ENCODE assay signal across 8 mouse cellular contexts in the genomic region with DNA sequence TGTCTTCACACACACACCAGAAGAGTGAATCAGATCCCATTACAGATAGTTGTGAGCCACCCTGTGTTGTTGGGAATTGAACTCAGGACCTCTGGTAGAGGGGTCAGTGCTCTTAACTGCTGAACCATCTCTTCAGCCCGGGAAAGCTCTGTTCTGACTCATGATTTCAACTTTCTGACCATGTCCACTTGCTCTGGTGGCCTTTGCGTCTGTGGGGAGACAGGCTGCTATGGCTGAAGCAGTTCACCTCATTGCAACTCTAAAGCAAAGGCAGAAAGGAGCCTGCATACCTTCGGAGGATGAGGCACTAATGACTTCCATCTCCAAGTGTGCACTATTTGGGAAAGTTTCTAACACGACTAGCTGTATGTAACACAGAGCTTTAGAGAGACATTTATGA. TPM values are rescaled to one million over a fixed set of nuclear protein-coding genes. Genes with fewer than 3 reads are reported as not detected.
DNase-seq lines count a peak whose midpoint lies in the region; ATAC-seq lines count a peak whose summit lies in the region.

No protein-coding gene starts in this region.

- no peak overlapping the region for H3K9ac ChIP-seq in heart, embryonic 11.5 days (ENCODE audit: low read depth, low read length)
- H3K9ac ChIP-seq in liver, embryonic 13.5 days: 0 out of 2 replicates have a peak overlapping the region, but pooled peaks have one; percentile 17

- peak overlapping the region; percentile 99 for H3K4me2 ChIP-seq in heart, embryonic 11.5 days
- peak overlapping the region; percentile 99 for H3K4me2 ChIP-seq in liver, embryonic 13.5 days

- H3K4me1 ChIP-seq in heart, embryonic 11.5 days (ENCODE audit: control insufficient read depth, insufficient read depth, low read length): 0 out of 2 replicates have a peak, but pooled peaks cover 3% of the 10 kb centered on the region
- peaks cover 19% of the 10 kb centered on the region for H3K4me1 ChIP-seq in liver, embryonic 13.5 days (replicated peaks)

- ATAC-seq in heart, embryonic 11.5 days (replicated peaks; ENCODE audit: insufficient number of reproducible peaks, low FRiP score, low TSS enrichment): no peak
- ATAC-seq in liver, embryonic 13.5 days (ENCODE audit: low read depth): no peak

- no peak overlapping the region for H3K4me3 ChIP-seq in heart, embryonic 11.5 days (ENCODE audit: low read depth, low read length)
- no peak overlapping the region for H3K4me3 ChIP-seq in liver, embryonic 13.5 days (replicated peaks)

- H3K27ac ChIP-seq in heart, embryonic 11.5 days (ENCODE audit: low read depth, low read length): no peak overlapping the region
- H3K27ac ChIP-seq in liver, embryonic 13.5 days: no peak overlapping the region

- no peaks in the 10 kb centered on the region for H3K9me3 ChIP-seq in heart, embryonic 11.5 days (replicated peaks; ENCODE audit: control insufficient read depth, low read length)
- no peaks in the 10 kb centered on the region for H3K9me3 ChIP-seq in liver, embryonic 13.5 days (replicated peaks)

- no peaks in the 10 kb centered on the region for H3K27me3 ChIP-seq in heart, embryonic 11.5 days (ENCODE audit: control insufficient read depth, insufficient read depth, low read length)
- H3K27me3 ChIP-seq in liver, embryonic 13.5 days: 0 out of 2 replicates have a peak, but pooled peaks cover 8% of the 10 kb centered on the region

- WGBS in heart, embryonic 11.5 days (ENCODE audit: insufficient replicate concordance): 34% methylated on average over 4 of the region's 4 CpGs
- WGBS in liver, embryonic 13.5 days (ENCODE audit: insufficient replicate concordance): 26% methylated on average over 4 of the region's 4 CpGs

- H3K36me3 ChIP-seq in heart, embryonic 11.5 days (ENCODE audit: control insufficient read depth, insufficient read depth, low read length): no peaks in the 10 kb centered on the region
- H3K36me3 ChIP-seq in liver, embryonic 13.5 days: no peaks in the 10 kb centered on the region

- no peak for DNase-seq in heart, postnatal 10 days
- DNase-seq in thymus, postnatal 4 days: peak; percentile 20
- no peak for DNase-seq in thymus, postnatal 0 days (ENCODE audit: low spot score)
- no peak for DNase-seq in liver, embryonic 13.5 days
- no peak for DNase-seq in spleen, postnatal 36 days (ENCODE audit: low spot score in 2 of 2)
- DNase-seq in embryo, embryonic 10.5 days (ENCODE audit: low spot score): no peak
- DNase-seq in cerebellum, postnatal 36 days: no peak

- intact Hi-C loops in heart, postnatal 10 days (cut with DNase I): loop anchor here (5.0 kb wide), 2 partner anchors 34 to 69 kb away; partner anchors contain the start of gene Paip2b

RNA-seq across cellular contexts. Expression of gene Zfp638, which starts 0.5 kb away (rescaled TPM):
- polyA plus RNA-seq in heart, embryonic 11.5 days (2014; fragmentation: Nextera tagmentation; extraction: Ambion mirVana): 54.0 and 59.5 TPM in 2 replicates
- 10 to 100 TPM; 66.0 to 73.7 TPM for total RNA-seq in heart, postnatal 10 days (2021)
- 50.8 and 52.2 TPM in 2 replicates for polyA plus RNA-seq in thymus, postnatal 0 days (2015; fragmentation: Nextera tagmentation; extraction: Ambion mirVana)
- polyA plus RNA-seq in liver, embryonic 13.5 days (2015; fragmentation: Nextera tagmentation; extraction: Ambion mirVana): 16.7 and 22.3 TPM in 2 replicates

RNA-seq across cellular contexts. Expression of gene Paip2b, which starts 34.9 kb away (rescaled TPM):
- 16.2 and 16.9 TPM in 2 replicates for polyA plus RNA-seq in heart, embryonic 11.5 days (2014; fragmentation: Nextera tagmentation; extraction: Ambion mirVana)
- 10 to 100 TPM; 19.4 to 20.2 TPM for total RNA-seq in heart, postnatal 10 days (2021)
- polyA plus RNA-seq in thymus, postnatal 0 days (2015; fragmentation: Nextera tagmentation; extraction: Ambion mirVana): 14.5 and 15.2 TPM in 2 replicates
- polyA plus RNA-seq in liver, embryonic 13.5 days (2015; fragmentation: Nextera tagmentation; extraction: Ambion mirVana): 3.7 and 3.9 TPM in 2 replicates
